Mouse (Mus musculus) ES-E14 (cell line): ENCODE data around the gene Zfp217. TPM values are rescaled to one million over a fixed set of nuclear protein-coding genes. Genes with fewer than 3 reads are reported as not detected.
A peak's percentile ranks its signal among the peaks of the same experiment; 100 is the strongest.

Source experiments
- DNase-seq: peaks from one replicate; pipeline ENCODE4 v3.0.0-alpha.2; 2013; ENCODE audit warnings: low read depth, low spot score
- H3K27ac ChIP-seq: 2 replicates; pipeline ENCODE4 v1.5.1; 2012; ENCODE audit warnings: low read depth, mild to moderate bottlenecking, low read length, moderate library complexity, mixed read lengths; ENCODE audit not compliant: poor library complexity, insufficient read depth, severe bottlenecking
- H3K36me3 ChIP-seq: 2 replicates; pipeline ENCODE4 v1.6.1; 2012; ENCODE audit warnings: mild to moderate bottlenecking, low read length, moderate library complexity, mixed read lengths; ENCODE audit not compliant: control insufficient read depth, poor library complexity, insufficient read depth, severe bottlenecking
- H3K4me1 ChIP-seq, 2 experiments: fragments of 150-350 bp in 1 of 2; sonication (generic) in 1 of 2; 2 replicates each; pipeline ENCODE4 v1.6.1; 2012; ENCODE audit warnings: low read length in 2 of 2, mild to moderate bottlenecking in 1 of 2, mixed read lengths in 1 of 2; ENCODE audit not compliant: control insufficient read depth in 2 of 2, insufficient read depth in 2 of 2, poor library complexity in 1 of 2
- H3K4me3 ChIP-seq, 2 experiments: fragments of 150-350 bp in 1 of 2; sonication (generic) in 1 of 2; 2 replicates each; pipeline ENCODE4 v1.5.1; 2012; ENCODE audit warnings: low read length in 2 of 2, low read depth in 1 of 2, mild to moderate bottlenecking in 1 of 2, mixed read lengths in 1 of 2; ENCODE audit not compliant: insufficient read depth in 1 of 2, poor library complexity in 1 of 2, severe bottlenecking in 1 of 2
- H3K9ac ChIP-seq: 2 replicates; pipeline ENCODE4 v1.6.1; 2012; ENCODE audit warnings: low read depth, mild to moderate bottlenecking, low read length, mixed read lengths; ENCODE audit not compliant: poor library complexity, insufficient read depth, severe bottlenecking
- H3K9me3 ChIP-seq: fragments of 150-350 bp; sonication (generic); 2 replicates; pipeline ENCODE4 v1.6.1; 2012; ENCODE audit warnings: low read depth, mild to moderate bottlenecking, low read length; ENCODE audit not compliant: control insufficient read depth, insufficient read depth
- CHD2 ChIP-seq: IDR thresholded peaks from 2 replicates; pipeline ENCODE4 v1.6.1; 2014; ENCODE audit warnings: mild to moderate bottlenecking, low read depth, low read length, inconsistent platforms
- HCFC1 ChIP-seq: IDR thresholded peaks from 2 replicates; pipeline ENCODE4 v1.6.1; 2012; ENCODE audit warnings: low read length, inconsistent platforms, borderline replicate concordance; ENCODE audit not compliant: insufficient read depth
- MAFK ChIP-seq: IDR thresholded peaks from 2 replicates; pipeline ENCODE4 v1.6.1; 2014; ENCODE audit warnings: mild to moderate bottlenecking, low read depth, low read length, inconsistent platforms; ENCODE audit not compliant: insufficient read depth
- ZC3H11A ChIP-seq: IDR thresholded peaks from 2 replicates; pipeline ENCODE4 v1.6.1; 2012; ENCODE audit warnings: low read depth, mild to moderate bottlenecking, inconsistent platforms, low read length, borderline replicate concordance
- ZNF384 ChIP-seq: IDR thresholded peaks from 2 replicates; pipeline ENCODE4 v1.6.1; 2012; ENCODE audit warnings: low read depth, low read length, inconsistent platforms
- in situ Hi-C, 2 experiments: fragments of 600-800 bp; cut with MboI; formaldehyde crosslinking; loops; one replicate each; pipeline ENCODE4 v1.15.1; 2025; ENCODE audit warnings: low sequenced_read_pairs in 2 of 2, inconsistent platforms in 1 of 2; ENCODE audit not compliant: unreplicated experiment in 2 of 2
- total RNA-seq: library from RNA; depleted of rRNA; stranded (reverse); fragments of 300-350 nt; gene quantifications from 2 replicates; pipeline ENCODE4 v1.2.3, GENCODE M21; 2012; rRNA removed

Gene Zfp217
- 23.2 and 28.4 TPM in 2 replicates for total RNA-seq

DNA sequence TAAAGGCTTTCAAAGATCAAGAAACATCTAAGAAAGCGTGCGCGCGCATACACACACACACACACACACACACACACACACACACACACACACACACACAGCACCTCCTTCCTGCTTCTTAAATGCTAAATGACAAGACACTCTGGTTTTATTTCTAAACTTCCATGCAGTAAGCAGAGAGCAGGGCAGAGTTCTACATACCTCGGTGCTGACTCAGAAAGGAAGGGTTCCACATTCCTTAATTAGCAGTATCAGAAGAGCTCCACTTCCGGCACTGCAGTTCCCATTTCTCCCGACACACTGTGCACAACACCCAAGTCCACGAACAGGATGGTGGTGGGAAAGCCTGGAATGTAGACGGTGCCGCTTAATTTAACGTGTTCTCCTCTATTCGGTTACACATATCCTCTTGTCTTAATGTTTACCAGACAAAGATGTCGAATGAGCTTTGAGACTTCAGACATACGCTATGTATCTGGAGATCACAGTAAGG, at the start of gene Zfp217:
Zfp217 (minus strand) TSS at position 443 of the 493 bp plus-strand sequence.
- DNase-seq, result no peak

DNA sequence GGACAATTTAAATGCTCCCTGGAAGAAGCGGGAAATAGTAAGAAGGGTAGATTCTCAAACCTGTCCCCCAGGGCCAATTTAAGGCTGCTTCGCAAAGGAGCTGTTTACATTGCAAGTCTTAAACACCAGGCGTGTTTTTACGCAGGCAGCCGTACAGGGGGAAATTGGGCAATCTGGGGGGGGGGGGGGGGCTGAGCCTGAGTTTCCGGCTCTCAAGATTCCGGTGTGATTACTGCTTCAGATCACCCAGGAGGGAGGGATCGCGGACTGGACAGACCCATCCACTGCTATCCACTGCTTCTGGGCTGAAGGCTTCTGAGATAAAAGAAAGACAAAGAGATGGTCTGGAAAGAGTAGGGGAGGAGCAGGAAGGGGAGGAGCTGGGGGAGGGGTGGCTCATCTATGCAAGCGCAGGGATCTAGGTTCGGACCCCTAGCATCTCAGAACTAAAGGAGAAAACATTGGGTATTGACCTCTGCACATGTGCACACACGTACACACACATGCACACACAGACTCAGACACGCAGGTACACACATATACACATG, 47.7 kb upstream of the Zfp217 start:
- no peaks in the 10 kb centered on the region for H3K9me3 ChIP-seq
- H3K4me1 ChIP-seq, result peaks cover 13 to 24% of the 10 kb centered on the region in 2 experiments
- DNase-seq, result no peak
- no peak for TF ChIP-seq ZC3H11A
- TF ChIP-seq CHD2, result 0 out of 2 replicates have a peak, but pooled peaks have one; percentile 19
- H3K9ac ChIP-seq, result no peak overlapping the region; the same call in 1 of the 2 replicates
- H3K36me3 ChIP-seq, result no peaks in the 10 kb centered on the region
- in situ Hi-C loops, result no loop called here
- H3K4me3 ChIP-seq, result peak overlapping the region; percentile 5 to 35; a peak in 3 of 4 replicates
- peak overlapping the region; percentile 63; the same call in 1 of the 2 replicates for H3K27ac ChIP-seq

More for the DNA sequence above, at the start of gene Zfp217:
- in situ Hi-C loops, result no loop called here
- Histone ChIP-seq H3K27ac (no peak within 1 kb of the TSS), H3K9ac (no peak within 1 kb of the TSS), H3K36me3 (no peaks in the 10 kb centered on the region), H3K4me1 (peaks cover under 1 to 2% of the 10 kb centered on the region in 2 experiments; a peak in 2 of 4 replicates), H3K9me3 (no peaks in the 10 kb centered on the region), H3K4me3 (no peak within 1 kb of the TSS)
- no peak for TF ChIP-seq ZNF384
- TF ChIP-seq MAFK, result no peak
- TF ChIP-seq ZC3H11A, result no peak
- no peak for TF ChIP-seq CHD2
- no peak for TF ChIP-seq HCFC1

DNA sequence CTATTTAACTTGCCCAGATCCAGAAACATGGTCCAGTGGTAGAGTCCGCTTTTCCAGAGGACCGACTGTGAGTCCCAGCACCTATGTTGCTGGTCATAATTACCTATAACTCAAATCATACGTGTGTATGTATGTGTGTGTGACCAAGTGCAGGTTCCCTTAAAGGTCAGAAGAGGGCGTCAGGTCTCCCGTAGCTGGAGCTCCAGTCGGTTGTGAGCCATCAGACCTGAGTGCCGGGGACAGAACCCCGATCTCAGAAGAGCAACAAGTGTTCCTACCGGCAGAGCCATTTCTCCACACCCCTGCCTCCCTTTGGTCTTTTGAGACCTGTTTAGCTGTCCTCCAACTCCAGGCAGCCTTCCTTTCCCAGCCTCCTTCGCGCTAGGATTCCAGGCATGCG, 46.9 kb upstream of the Zfp217 start:
- peaks cover 17 to 30% of the 10 kb centered on the region in 2 experiments for H3K4me1 ChIP-seq
- peak overlapping the region; percentile 5 to 35; a peak in 3 of 4 replicates for H3K4me3 ChIP-seq
- no peaks in the 10 kb centered on the region for H3K36me3 ChIP-seq
- no peak for TF ChIP-seq ZNF384
- TF ChIP-seq CHD2, result no peak
- TF ChIP-seq MAFK, result no peak
- H3K9me3 ChIP-seq, result no peaks in the 10 kb centered on the region
- in situ Hi-C loops, result no loop called here
- H3K9ac ChIP-seq, result peak overlapping the region; percentile 8; the same call in 1 of the 2 replicates
- H3K27ac ChIP-seq, result peak overlapping the region; percentile 63
- DNase-seq, result no peak

DNA sequence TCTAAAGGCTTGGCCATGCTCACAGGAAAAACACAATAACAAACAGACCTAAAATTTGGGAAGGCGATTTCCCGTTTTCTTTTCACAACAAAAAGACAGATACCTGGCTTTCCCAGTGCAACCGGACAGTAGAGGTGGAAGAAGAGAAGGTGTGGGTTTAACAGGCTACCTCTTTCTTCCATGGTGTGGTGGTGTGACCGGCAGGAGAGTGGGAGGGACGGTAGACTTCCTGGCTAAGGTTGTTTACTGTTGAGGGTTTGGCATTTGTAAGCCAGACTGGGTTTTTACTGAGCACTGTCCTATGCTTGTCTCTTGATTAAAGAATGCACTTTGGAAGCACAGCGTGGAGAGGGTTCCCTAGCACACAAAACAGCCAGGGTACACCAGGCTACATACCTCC, 45.9 kb upstream of the Zfp217 start:
- peak overlapping the region; percentile 53; the same call in 1 of the 2 replicates for H3K9ac ChIP-seq
- in situ Hi-C loops, result no loop called here
- peak overlapping the region; percentile 98 for H3K27ac ChIP-seq
- no peaks in the 10 kb centered on the region for H3K9me3 ChIP-seq
- TF ChIP-seq ZNF384, result no peak
- TF ChIP-seq HCFC1, result no peak
- TF ChIP-seq MAFK, result no peak
- no peak for TF ChIP-seq ZC3H11A
- no peak for TF ChIP-seq CHD2
- no peak for DNase-seq
- peaks cover 17 to 31% of the 10 kb centered on the region in 2 experiments for H3K4me1 ChIP-seq
- H3K36me3 ChIP-seq, result no peaks in the 10 kb centered on the region
- peak overlapping the region; percentile 21 to 43 for H3K4me3 ChIP-seq
